ENCODE assay signal across 22 mouse cellular contexts in genomic region chr7:83571901-83572300, GRCm38 (mm10). TPM values are rescaled to one million over a fixed set of nuclear protein-coding genes. Genes with fewer than 3 reads are reported as not detected.
A peak's percentile ranks its signal among the peaks of the same experiment; 100 is the strongest.
DNase-seq lines count a peak whose midpoint lies in the region; ATAC-seq and TF ChIP-seq lines count a peak whose summit lies in the region.
"Had no signal": no experiment of that assay in that cellular context is flagged by ENCODE, and none has a peak within 500 bp of the region (broad histone marks: within the 10 kb centered on the region; RNA-seq: fewer than 3 reads in every experiment).

No protein-coding gene starts in this region.

- H3K36me3 ChIP-seq in kidney, adult 2 months (ENCODE audit: control insufficient read depth, insufficient read depth, low read length): no peaks in the 10 kb centered on the region
- no peaks in the 10 kb centered on the region for H3K36me3 ChIP-seq in kidney, embryonic 16.5 days (ENCODE audit: insufficient read depth, low read length)
- H3K36me3 ChIP-seq in stomach, embryonic 15.5 days: no peaks in the 10 kb centered on the region
- H3K36me3 ChIP-seq: heart, embryonic 15.5 days; neural tube, embryonic 15.5 days had no signal

- H3K27me3 ChIP-seq in kidney, adult 2 months (replicated peaks; ENCODE audit: control insufficient read depth, insufficient read depth, low read length): no peaks in the 10 kb centered on the region
- no peaks in the 10 kb centered on the region for H3K27me3 ChIP-seq in kidney, embryonic 16.5 days (ENCODE audit: insufficient read depth, low read length)
- no peaks in the 10 kb centered on the region for H3K27me3 ChIP-seq in stomach, embryonic 15.5 days (replicated peaks)
- H3K27me3 ChIP-seq: forebrain, embryonic 13.5 days; heart, embryonic 15.5 days; neural tube, embryonic 15.5 days; Patski had no signal

- 27% methylated on average over 3 of the region's 3 CpGs for WGBS in kidney, adult 2 months
- 45% methylated on average over 3 of the region's 3 CpGs for WGBS in kidney, embryonic 16.5 days
- 32% methylated on average over 3 of the region's 3 CpGs for WGBS in stomach, embryonic 15.5 days

- H3K4me2 ChIP-seq in kidney, embryonic 16.5 days (replicated peaks; ENCODE audit: low read depth, low read length): no peak overlapping the region
- H3K4me2 ChIP-seq in stomach, embryonic 15.5 days: no peak overlapping the region
- H3K4me2 ChIP-seq: forebrain, embryonic 13.5 days; heart, embryonic 15.5 days; neural tube, embryonic 15.5 days had no signal

- no peak for ATAC-seq in kidney, embryonic 16.5 days (ENCODE audit: low FRiP score, low TSS enrichment)
- ATAC-seq in stomach, embryonic 15.5 days (ENCODE audit: insufficient read depth, low FRiP score, low read depth): peak; percentile 31; the same call in 1 of the 2 replicates
- ATAC-seq: forebrain, embryonic 13.5 days; Patski had no signal

- peak; percentile 39 for DNase-seq in kidney, adult 2 months
- DNase-seq in lung, postnatal 10 days: peak; percentile 10
- no peak for DNase-seq in lung, postnatal 25 days (ENCODE audit: low spot score)
- peak; percentile 62 for DNase-seq in R1 (ENCODE audit: low read depth, low spot score)
- no peak for DNase-seq in frontal cortex, adult 2 months (ENCODE audit: extremely low spot score in 1 of 2, low spot score in 1 of 2)
- DNase-seq: adrenal gland, postnatal 25 days; cerebellum, adult 11-12 months; cerebellum, postnatal 36 days; gastrocnemius, postnatal 10 days; kidney, postnatal 25 days; left cerebral cortex, postnatal 4 days; liver; midbrain, embryonic 14.5 days; right cerebral cortex, postnatal 4 days had no signal

- H3K27ac ChIP-seq in kidney, adult 2 months (ENCODE audit: insufficient read depth, low read depth, low read length): peak overlapping the region; percentile 44; the same call in 1 of the 2 replicates
- H3K27ac ChIP-seq in kidney, embryonic 16.5 days (ENCODE audit: low read length): no peak overlapping the region
- no peak overlapping the region for H3K27ac ChIP-seq in stomach, embryonic 15.5 days
- H3K27ac ChIP-seq: forebrain, embryonic 13.5 days; heart, embryonic 15.5 days; neural tube, embryonic 15.5 days had no signal

- no peaks in the 10 kb centered on the region; the same call in 1 of the 2 replicates for H3K4me1 ChIP-seq in kidney, adult 2 months (ENCODE audit: control insufficient read depth, insufficient read depth, low read length)
- peaks cover 17% of the 10 kb centered on the region for H3K4me1 ChIP-seq in kidney, embryonic 16.5 days (ENCODE audit: insufficient read depth, low read length)
- no peaks in the 10 kb centered on the region for H3K4me1 ChIP-seq in stomach, embryonic 15.5 days
- H3K4me1 ChIP-seq: forebrain, embryonic 13.5 days; neural tube, embryonic 15.5 days had no signal

- TF ChIP-seq POLR2A in kidney, adult 2 months (IDR thresholded peaks at IDR 0.05; ENCODE audit: low read depth, low read length): no peak

- no peak overlapping the region for H3K9ac ChIP-seq in kidney, embryonic 16.5 days (replicated peaks; ENCODE audit: low read length)
- no peak overlapping the region for H3K9ac ChIP-seq in stomach, embryonic 15.5 days
- H3K9ac ChIP-seq: forebrain, embryonic 13.5 days; heart, embryonic 15.5 days; neural tube, embryonic 15.5 days had no signal

- no peak overlapping the region for H3K4me3 ChIP-seq in kidney, adult 2 months (ENCODE audit: insufficient read depth, low read depth, low read length)
- H3K4me3 ChIP-seq in kidney, embryonic 16.5 days (ENCODE audit: low read length): no peak overlapping the region
- no peak overlapping the region for H3K4me3 ChIP-seq in stomach, embryonic 15.5 days (replicated peaks)
- H3K4me3 ChIP-seq: erythroblast, embryonic 14.5 days; forebrain, embryonic 13.5 days; heart, embryonic 15.5 days; neural tube, embryonic 15.5 days had no signal

- no peaks in the 10 kb centered on the region for H3K9me3 ChIP-seq in kidney, embryonic 16.5 days (ENCODE audit: low read length)
- no peaks in the 10 kb centered on the region for H3K9me3 ChIP-seq in stomach, embryonic 15.5 days
- H3K9me3 ChIP-seq: forebrain, embryonic 13.5 days; heart, embryonic 15.5 days; neural tube, embryonic 15.5 days had no signal

- TF ChIP-seq CTCF in kidney, adult 2 months (conservative IDR thresholded peaks at IDR 0.05; ENCODE audit: insufficient read depth, insufficient read length, low read depth, low read length): no peak

RNA-seq across cellular contexts. Expression of gene Tmc3, which starts 12.8 kb away (rescaled TPM):
- polyA plus RNA-seq in kidney, adult 2 months (2012; rRNA removed): 0.88 and 1.0 TPM in 2 replicates
- polyA plus RNA-seq in kidney, embryonic 16.5 days (2015; fragmentation: Nextera tagmentation; extraction: Ambion mirVana): 1.4 and 2.3 TPM in 2 replicates
- 0.88 and 0.94 TPM in 2 replicates for polyA plus RNA-seq in stomach, embryonic 15.5 days (2015; fragmentation: Nextera tagmentation; extraction: Ambion mirVana)
- polyA plus RNA-seq in frontal cortex, adult 2 months (2012; rRNA removed): 0.08 and 0.17 TPM in 2 replicates
- polyA plus RNA-seq: C2C12; erythroblast, embryonic 14.5 days had no signal

RNA-seq across cellular contexts. Expression of gene Stard5, which starts 59.9 kb away (rescaled TPM):
- polyA plus RNA-seq in kidney, adult 2 months (2012; rRNA removed): 80.0 and 88.2 TPM in 2 replicates
- 30.9 and 31.7 TPM in 2 replicates for polyA plus RNA-seq in kidney, embryonic 16.5 days (2015; fragmentation: Nextera tagmentation; extraction: Ambion mirVana)
- polyA plus RNA-seq in stomach, embryonic 15.5 days (2015; fragmentation: Nextera tagmentation; extraction: Ambion mirVana): 25.8 and 29.8 TPM in 2 replicates
- 13.2 and 13.9 TPM in 2 replicates for polyA plus RNA-seq in frontal cortex, adult 2 months (2012; rRNA removed)

Comparison
In these comparisons a context has a peak if more than half of its experiments do, and no peak if none do; other contexts are left out.
1. DNase-seq: peak in kidney, adult 2 months (single experiment), lung, postnatal 10 days (single experiment) and R1 (single experiment); none in lung, postnatal 25 days (single experiment) and frontal cortex, adult 2 months (0 of 2).